Mouse (Mus musculus) myocyte (in vitro differentiated cells): ENCODE measurements at regions not wholly inside any gene's neighbourhood (a gene's known extent, or its start where the extent isn't known, plus 50 kb on each side); places are given as distances from the start of the nearest gene placed in this dataset.

Experiments used
- H3K27me3 ChIP-seq: one replicate; pipeline ENCODE4 v1.6.1; 2011; ENCODE audit not compliant: control insufficient read depth, insufficient read depth, insufficient read length
- H3K36me3 ChIP-seq: one replicate; pipeline ENCODE4 v1.6.1; 2011; ENCODE audit not compliant: control insufficient read depth, insufficient read depth
- H3K4me2 ChIP-seq: one replicate; pipeline ENCODE4 v1.6.1; 2011; ENCODE audit warnings: low read depth, control low read depth
- H3K4me3 ChIP-seq: one replicate; pipeline ENCODE4 v1.5.1; 2011; ENCODE audit warnings: mild to moderate bottlenecking, control low read depth, moderate library complexity
- H3K79me2 ChIP-seq: one replicate; pipeline ENCODE4 v1.6.1; 2011; ENCODE audit not compliant: control insufficient read depth, insufficient read depth
- H3ac ChIP-seq: one replicate; pipeline ENCODE4 v1.6.1; 2011; ENCODE audit not compliant: control insufficient read depth, insufficient read length
- CEBPB ChIP-seq: IDR thresholded peaks from 2 replicates; pipeline ENCODE4 v1.6.1; 2011; ENCODE audit warnings: mild to moderate bottlenecking, moderate library complexity; ENCODE audit not compliant: poor library complexity, insufficient read depth, severe bottlenecking
- E2F4 ChIP-seq: IDR thresholded peaks from one replicate; pipeline ENCODE4 v1.6.1; 2011; ENCODE audit warnings: mild to moderate bottlenecking, control low read depth, moderate library complexity; ENCODE audit not compliant: insufficient read depth
- MAX ChIP-seq: IDR thresholded peaks from one replicate; pipeline ENCODE4 v1.6.1; 2011; ENCODE audit warnings: low read depth, mild to moderate bottlenecking, control low read depth
- MYOD1 ChIP-seq, 3 experiments: IDR thresholded peaks; one replicate each; pipeline ENCODE4 v1.6.1; 2011; ENCODE audit warnings: control low read depth in 2 of 3, low read depth in 2 of 3, mild to moderate bottlenecking in 2 of 3, moderate library complexity in 1 of 3; ENCODE audit not compliant: insufficient read length in 2 of 3, control insufficient read depth in 1 of 3
- MYOG ChIP-seq, 3 experiments: IDR thresholded peaks; one replicate each; pipeline ENCODE4 v1.6.1; 2011; ENCODE audit warnings: control low read depth in 2 of 3, low read depth in 2 of 3, mild to moderate bottlenecking in 2 of 3; ENCODE audit not compliant: insufficient read length in 2 of 3, control insufficient read depth in 1 of 3, insufficient read depth in 1 of 3
- POLR2A ChIP-seq: IDR thresholded peaks from one replicate; pipeline ENCODE4 v1.6.1; 2011; ENCODE audit warnings: low read depth, mild to moderate bottlenecking, control low read depth, moderate library complexity; ENCODE audit not compliant: insufficient read length
- POLR2AphosphoS2 ChIP-seq: IDR thresholded peaks from one replicate; pipeline ENCODE4 v1.6.1; 2011; ENCODE audit warnings: low read depth, control low read depth; ENCODE audit not compliant: insufficient read length
- REST ChIP-seq: IDR thresholded peaks from one replicate; pipeline ENCODE4 v1.6.1; 2011; ENCODE audit warnings: mild to moderate bottlenecking, control low read depth, moderate library complexity; ENCODE audit not compliant: insufficient read depth, insufficient read length
- SRF ChIP-seq: IDR thresholded peaks from one replicate; pipeline ENCODE4 v1.6.1; 2011; ENCODE audit warnings: low read depth; ENCODE audit not compliant: control insufficient read depth, insufficient read length
- TCF12 ChIP-seq: IDR thresholded peaks from one replicate; pipeline ENCODE4 v1.6.1; 2011; ENCODE audit warnings: mild to moderate bottlenecking, control low read depth; ENCODE audit not compliant: poor library complexity, insufficient read depth, severe bottlenecking
- TCF3 ChIP-seq: IDR thresholded peaks from one replicate; pipeline ENCODE4 v1.6.1; 2011; ENCODE audit warnings: low read depth, control low read depth; ENCODE audit not compliant: insufficient read length
- USF1 ChIP-seq: IDR thresholded peaks from one replicate; pipeline ENCODE4 v1.6.1; 2011; ENCODE audit warnings: low read depth, mild to moderate bottlenecking, control low read depth, moderate library complexity

DNA sequence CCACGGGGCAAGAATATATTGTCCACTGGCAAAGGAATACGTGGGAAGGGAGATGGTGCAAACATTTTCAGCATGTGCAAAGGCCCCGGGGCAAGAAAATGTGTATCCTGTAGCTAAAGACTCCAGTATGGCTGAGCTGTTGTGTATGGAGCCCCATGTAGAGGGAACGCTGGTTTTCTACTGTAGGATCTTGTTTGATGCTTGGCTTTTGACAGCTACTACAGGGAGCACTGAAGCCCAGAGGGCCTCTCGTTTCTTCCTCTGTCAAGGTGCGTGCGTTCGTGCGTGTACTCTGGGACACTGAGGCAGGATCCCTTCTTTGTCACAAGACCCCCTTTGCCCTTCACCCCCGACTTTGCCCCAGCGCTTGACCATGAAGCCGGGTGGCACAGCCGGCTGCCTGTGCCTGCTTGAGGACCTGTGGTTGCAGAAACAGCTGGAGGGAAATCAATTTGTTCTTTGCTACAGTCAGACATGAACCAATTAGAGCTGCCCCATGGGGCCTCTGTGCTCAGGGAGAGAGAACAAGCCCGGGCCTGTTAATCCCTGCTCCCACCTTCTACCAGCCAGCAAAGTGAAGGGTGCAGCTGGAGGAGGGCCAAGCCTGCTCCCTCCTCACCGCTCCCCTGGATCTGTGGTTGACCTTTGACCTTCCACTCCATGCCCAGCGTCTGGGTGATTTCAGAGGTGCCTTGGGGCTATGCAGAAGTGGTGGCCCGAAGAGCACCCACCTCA is 329.5 kb upstream of the Dio3 start:
- H3K27me3 ChIP-seq, result no peaks in the 10 kb centered on the region
- TF ChIP-seq CEBPB (no peak), MYOG (IDR thresholded peaks at IDR 0.05; ENCODE audit: control insufficient read depth in 1 of 3, insufficient read depth in 1 of 3, insufficient read length in 2 of 3, low read depth in 2 of 3) (no peak), MYOD1 (IDR thresholded peaks at IDR 0.05; ENCODE audit: control insufficient read depth in 1 of 3, insufficient read length in 2 of 3, low read depth in 2 of 3) (no peak), POLR2A (no peak), E2F4 (no peak), MAX (no peak), POLR2AphosphoS2 (no peak), TCF3 (no peak), REST (no peak)

DNA sequence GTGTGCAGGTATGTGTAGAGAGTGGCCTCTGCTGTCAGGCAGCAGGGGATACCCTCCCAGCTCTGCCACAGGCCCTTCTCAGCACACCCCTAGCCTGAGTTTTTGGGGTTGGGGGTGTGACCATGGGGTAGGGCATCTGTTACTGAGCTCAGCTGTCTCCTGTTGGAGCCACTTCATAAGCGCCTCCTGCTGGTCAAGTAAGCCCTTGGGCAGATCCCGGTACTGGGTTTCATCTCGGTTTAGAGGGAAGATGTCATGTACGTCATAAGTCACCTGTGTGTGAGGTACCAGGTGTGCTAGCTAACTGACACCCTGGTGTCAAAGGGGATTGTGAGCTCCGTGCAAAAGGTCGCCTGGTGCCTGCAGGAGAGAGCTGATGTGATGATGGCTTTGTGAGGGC is 328.2 kb upstream of the Dio3 start:
- no peaks in the 10 kb centered on the region for H3K27me3 ChIP-seq
- TF ChIP-seq POLR2A, result no peak
- no peak for TF ChIP-seq MAX
- no peak for TF ChIP-seq TCF12
- no peak for TF ChIP-seq POLR2AphosphoS2
- no peak for TF ChIP-seq SRF
- TF ChIP-seq USF1, result no peak
- TF ChIP-seq CEBPB, result no peak
- no peak for TF ChIP-seq MYOD1 (IDR thresholded peaks at IDR 0.05; ENCODE audit: control insufficient read depth in 1 of 3, insufficient read length in 2 of 3, low read depth in 2 of 3)
- no peak for TF ChIP-seq REST
- TF ChIP-seq MYOG (IDR thresholded peaks at IDR 0.05; ENCODE audit: control insufficient read depth in 1 of 3, insufficient read depth in 1 of 3, insufficient read length in 2 of 3, low read depth in 2 of 3), result no peak
- no peak for TF ChIP-seq E2F4
- no peak for TF ChIP-seq TCF3
- no peak overlapping the region for H3K4me3 ChIP-seq
- no peak overlapping the region for H3K4me2 ChIP-seq
- no peaks in the 10 kb centered on the region for H3K36me3 ChIP-seq
- H3K79me2 ChIP-seq, result no peaks in the 10 kb centered on the region
- H3ac ChIP-seq, result no peak overlapping the region

More for the DNA sequence above, 329.5 kb upstream of the Dio3 start:
- Histone ChIP-seq H3K36me3 (no peaks in the 10 kb centered on the region), H3K79me2 (no peaks in the 10 kb centered on the region), H3ac (no peak overlapping the region), H3K4me2 (no peak overlapping the region), H3K4me3 (no peak overlapping the region)

DNA sequence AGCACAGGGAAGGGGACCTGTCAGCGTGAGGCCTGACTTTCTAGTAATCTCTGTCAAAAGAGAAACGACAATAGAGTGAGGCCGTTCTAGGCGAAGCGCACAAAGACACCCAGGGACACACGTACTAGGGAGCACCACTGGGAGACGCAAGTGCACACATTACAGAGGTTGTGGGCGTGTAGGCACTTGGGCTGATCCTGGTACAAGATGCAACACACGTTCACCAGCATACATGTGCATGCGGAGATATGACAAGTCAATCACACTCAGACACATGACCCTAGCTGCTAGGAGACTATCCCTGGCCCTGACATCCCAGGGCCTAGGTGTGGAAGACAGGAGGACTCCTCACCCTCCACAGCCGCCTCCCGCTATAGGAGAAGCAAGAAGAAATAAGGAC is 327.4 kb upstream of the Dio3 start:
- TF ChIP-seq TCF12 (no peak), USF1 (no peak), MYOD1 (IDR thresholded peaks at IDR 0.05; ENCODE audit: control insufficient read depth in 1 of 3, insufficient read length in 2 of 3, low read depth in 2 of 3) (no peak), CEBPB (no peak)
- Histone ChIP-seq H3K79me2 (no peaks in the 10 kb centered on the region), H3K36me3 (no peaks in the 10 kb centered on the region), H3ac (no peak overlapping the region), H3K4me3 (no peak overlapping the region), H3K4me2 (no peak overlapping the region), H3K27me3 (no peaks in the 10 kb centered on the region)

DNA sequence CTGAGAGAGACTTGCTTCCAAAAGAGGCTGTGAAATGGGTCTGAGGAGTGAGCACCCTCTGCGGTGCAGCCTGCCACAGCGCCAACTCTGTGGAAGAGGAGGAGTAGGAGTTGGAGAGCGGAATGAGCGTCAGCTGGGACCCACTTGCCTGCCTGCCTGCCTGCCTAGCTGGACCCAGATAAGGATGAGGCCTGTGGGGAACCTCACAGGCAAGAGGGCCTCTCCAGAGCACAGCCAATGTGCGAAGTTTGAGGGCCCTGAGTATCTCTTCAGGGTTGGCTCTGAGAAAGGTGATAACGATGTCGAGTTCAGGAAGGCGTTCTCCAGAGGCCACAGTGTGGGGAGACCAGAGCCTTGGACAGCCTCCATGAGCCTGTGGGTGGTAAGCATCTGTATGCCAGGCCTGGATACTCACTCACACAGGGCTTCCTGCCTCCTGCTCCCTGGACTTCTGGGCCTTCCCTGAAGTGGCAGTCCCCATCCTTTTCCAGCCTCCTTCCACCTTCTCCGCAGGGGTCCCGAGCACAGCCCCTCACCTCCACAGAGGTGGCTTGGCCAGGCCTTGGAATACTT is 326.9 kb upstream of the Dio3 start:
- Histone ChIP-seq H3K27me3 (peaks cover 4% of the 10 kb centered on the region), H3K79me2 (no peaks in the 10 kb centered on the region), H3K4me2 (no peak overlapping the region), H3K4me3 (no peak overlapping the region), H3ac (no peak overlapping the region), H3K36me3 (no peaks in the 10 kb centered on the region)
- TF ChIP-seq USF1 (no peak), MYOD1 (IDR thresholded peaks at IDR 0.05; ENCODE audit: control insufficient read depth in 1 of 3, insufficient read length in 2 of 3, low read depth in 2 of 3) (no peak), SRF (no peak), CEBPB (no peak), POLR2A (no peak), POLR2AphosphoS2 (no peak), E2F4 (no peak), MAX (no peak), TCF3 (no peak), MYOG (IDR thresholded peaks at IDR 0.05; ENCODE audit: control insufficient read depth in 1 of 3, insufficient read depth in 1 of 3, insufficient read length in 2 of 3, low read depth in 2 of 3) (no peak), REST (no peak), TCF12 (no peak)

DNA sequence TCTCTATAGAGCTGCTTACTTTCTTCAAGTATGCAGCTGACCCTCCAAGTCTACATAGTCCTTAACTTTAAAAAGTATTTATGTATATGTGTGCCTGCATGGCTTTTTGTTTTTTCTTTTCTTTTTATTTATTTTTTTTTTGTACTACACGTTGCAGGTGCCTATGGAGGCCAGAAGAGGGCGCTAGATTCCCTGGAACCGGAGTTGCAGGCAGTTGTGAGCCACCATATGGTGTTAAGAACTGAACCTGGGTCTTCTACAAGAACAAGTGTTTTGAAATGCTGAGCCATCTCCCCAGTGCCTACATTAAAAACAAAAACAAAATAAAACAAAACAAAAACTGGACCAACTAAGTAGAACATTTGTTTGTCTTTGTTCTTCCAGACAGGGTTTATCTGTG is 325.9 kb upstream of the Dio3 start:
- TF ChIP-seq TCF12, result no peak
- no peak for TF ChIP-seq TCF3
- no peak for TF ChIP-seq MYOG (IDR thresholded peaks at IDR 0.05; ENCODE audit: control insufficient read depth in 1 of 3, insufficient read depth in 1 of 3, insufficient read length in 2 of 3, low read depth in 2 of 3)
- TF ChIP-seq USF1, result no peak
- TF ChIP-seq MYOD1 (IDR thresholded peaks at IDR 0.05; ENCODE audit: control insufficient read depth in 1 of 3, insufficient read length in 2 of 3, low read depth in 2 of 3), result no peak
- TF ChIP-seq MAX, result no peak
- no peak for TF ChIP-seq E2F4
- no peak for TF ChIP-seq CEBPB
- no peak for TF ChIP-seq POLR2A
- no peak for TF ChIP-seq REST
- TF ChIP-seq POLR2AphosphoS2, result no peak
- peaks cover 6% of the 10 kb centered on the region for H3K27me3 ChIP-seq
- H3K4me3 ChIP-seq, result no peak overlapping the region
- no peak overlapping the region for H3K4me2 ChIP-seq
- H3ac ChIP-seq, result no peak overlapping the region
- no peaks in the 10 kb centered on the region for H3K79me2 ChIP-seq
- no peaks in the 10 kb centered on the region for H3K36me3 ChIP-seq
